Mouse (Mus musculus): ENCODE data around the gene Angptl2. TPM values are rescaled to one million over a fixed set of nuclear protein-coding genes. Genes with fewer than 3 reads are reported as not detected.

Angptl2 gene
- polyA plus RNA-seq, 1 experiment, result 6.4 TPM

GRCm38 (mm10) chr2:33234848-33235247 lies 19.0 kb downstream of the Angptl2 start:
- 44% methylated on average over 4 of the region's 4 CpGs for WGBS
- Histone ChIP-seq H3K4me3 (replicated peaks; ENCODE audit: insufficient read depth, low read depth, low read length) (no peak overlapping the region), H3K27ac (ENCODE audit: insufficient read depth, low read length) (peak overlapping the region; percentile 16; the same call in 1 of the 2 replicates), H3K27me3 (ENCODE audit: control insufficient read depth, insufficient read depth, low read length) (no peaks in the 10 kb centered on the region), H3K4me1 (ENCODE audit: control insufficient read depth, insufficient read depth, low read length) (peaks cover 31% of the 10 kb centered on the region)
- TF ChIP-seq POLR2A (IDR thresholded peaks at IDR 0.05; ENCODE audit: borderline replicate concordance, insufficient read depth, low read length), result no peak
- peak; percentile 42; the same call in 1 of the 2 replicates for TF ChIP-seq CTCF (IDR thresholded peaks at IDR 0.05; ENCODE audit: borderline replicate concordance, insufficient read depth, low read depth, low read length)
- peak; percentile 45 to 61 for DNase-seq

GRCm38 (mm10) chr2:33237581-33237980 lies 21.7 kb downstream of the Angptl2 start:
- Histone ChIP-seq H3K4me1 (ENCODE audit: control insufficient read depth, insufficient read depth, low read length) (peaks cover 29% of the 10 kb centered on the region), H3K4me3 (replicated peaks; ENCODE audit: insufficient read depth, low read depth, low read length) (no peak overlapping the region), H3K27me3 (ENCODE audit: control insufficient read depth, insufficient read depth, low read length) (no peaks in the 10 kb centered on the region), H3K27ac (ENCODE audit: insufficient read depth, low read length) (no peak overlapping the region)
- no peak for DNase-seq
- TF ChIP-seq CTCF (IDR thresholded peaks at IDR 0.05; ENCODE audit: borderline replicate concordance, insufficient read depth, low read depth, low read length) (no peak), POLR2A (IDR thresholded peaks at IDR 0.05; ENCODE audit: borderline replicate concordance, insufficient read depth, low read length) (no peak)
- 25% methylated on average over 6 of the region's 6 CpGs for WGBS

GRCm38 (mm10) chr2:33244880-33245279 lies 29.0 kb downstream of the Angptl2 start:
- peaks cover 25% of the 10 kb centered on the region for H3K4me1 ChIP-seq (ENCODE audit: control insufficient read depth, insufficient read depth, low read length)
- H3K27ac ChIP-seq (ENCODE audit: insufficient read depth, low read length), result no peak overlapping the region
- DNase-seq, result no peak
- no peak overlapping the region for H3K4me3 ChIP-seq (replicated peaks; ENCODE audit: insufficient read depth, low read depth, low read length)
- TF ChIP-seq POLR2A (IDR thresholded peaks at IDR 0.05; ENCODE audit: borderline replicate concordance, insufficient read depth, low read length) (no peak), CTCF (IDR thresholded peaks at IDR 0.05; ENCODE audit: borderline replicate concordance, insufficient read depth, low read depth, low read length) (no peak)
- H3K27me3 ChIP-seq (ENCODE audit: control insufficient read depth, insufficient read depth, low read length), result no peaks in the 10 kb centered on the region
- WGBS, result 81% methylated on average over 6 of the region's 6 CpGs

- no peak overlapping the region for H3K27ac ChIP-seq (ENCODE audit: insufficient read depth, low read length)
- no peak overlapping the region for H3K4me3 ChIP-seq (replicated peaks; ENCODE audit: insufficient read depth, low read depth, low read length)
- H3K4me1 ChIP-seq (ENCODE audit: control insufficient read depth, insufficient read depth, low read length), result peaks cover 24% of the 10 kb centered on the region
- H3K27me3 ChIP-seq (ENCODE audit: control insufficient read depth, insufficient read depth, low read length), result no peaks in the 10 kb centered on the region
- DNase-seq, result no peak
- no peak for TF ChIP-seq CTCF (IDR thresholded peaks at IDR 0.05; ENCODE audit: borderline replicate concordance, insufficient read depth, low read depth, low read length)
- TF ChIP-seq POLR2A (IDR thresholded peaks at IDR 0.05; ENCODE audit: borderline replicate concordance, insufficient read depth, low read length), result no peak
Observed at GRCm38 (mm10) chr2:33245350-33245749, 29.5 kb downstream of the Angptl2 start.

- no peak for TF ChIP-seq CTCF (IDR thresholded peaks at IDR 0.05; ENCODE audit: borderline replicate concordance, insufficient read depth, low read depth, low read length)
- TF ChIP-seq POLR2A (IDR thresholded peaks at IDR 0.05; ENCODE audit: borderline replicate concordance, insufficient read depth, low read length), result no peak
- Histone ChIP-seq H3K27me3 (ENCODE audit: control insufficient read depth, insufficient read depth, low read length) (no peaks in the 10 kb centered on the region), H3K4me1 (ENCODE audit: control insufficient read depth, insufficient read depth, low read length) (peaks cover 22% of the 10 kb centered on the region), H3K27ac (ENCODE audit: insufficient read depth, low read length) (0 out of 2 replicates have a peak overlapping the region, but pooled peaks have one; percentile 2), H3K4me3 (replicated peaks; ENCODE audit: insufficient read depth, low read depth, low read length) (no peak overlapping the region)
- 45% methylated on average over 5 of the region's 5 CpGs for WGBS
- DNase-seq, result peak in 1 of 2 experiments; percentile 53
Observed at GRCm38 (mm10) chr2:33246841-33247240, 31.0 kb downstream of the Angptl2 start.

GRCm38 (mm10) chr2:33248549-33248948 lies 32.7 kb downstream of the Angptl2 start:
- H3K4me3 ChIP-seq (replicated peaks; ENCODE audit: insufficient read depth, low read depth, low read length), result no peak overlapping the region
- peaks cover 22% of the 10 kb centered on the region for H3K4me1 ChIP-seq (ENCODE audit: control insufficient read depth, insufficient read depth, low read length)
- H3K27me3 ChIP-seq (ENCODE audit: control insufficient read depth, insufficient read depth, low read length), result no peaks in the 10 kb centered on the region
- DNase-seq, result no peak
- TF ChIP-seq POLR2A (IDR thresholded peaks at IDR 0.05; ENCODE audit: borderline replicate concordance, insufficient read depth, low read length) (no peak), CTCF (IDR thresholded peaks at IDR 0.05; ENCODE audit: borderline replicate concordance, insufficient read depth, low read depth, low read length) (no peak)
- no peak overlapping the region for H3K27ac ChIP-seq (ENCODE audit: insufficient read depth, low read length)
- WGBS, result 84% methylated on average over 7 of the region's 7 CpGs

- 75% methylated on average over 3 of the region's 3 CpGs for WGBS
Observed at GRCm38 (mm10) chr2:33249922-33250633, 34.2 kb downstream of the Angptl2 start.

GRCm38 (mm10) chr2:33252751-33253150 lies 36.9 kb downstream of the Angptl2 start:
- no peak for DNase-seq
- WGBS, result 88% methylated on average over 6 of the region's 6 CpGs
- Histone ChIP-seq H3K4me3 (replicated peaks; ENCODE audit: insufficient read depth, low read depth, low read length) (no peak overlapping the region), H3K27ac (ENCODE audit: insufficient read depth, low read length) (no peak overlapping the region), H3K27me3 (ENCODE audit: control insufficient read depth, insufficient read depth, low read length) (no peaks in the 10 kb centered on the region), H3K4me1 (ENCODE audit: control insufficient read depth, insufficient read depth, low read length) (peaks cover 22% of the 10 kb centered on the region)
- no peak for TF ChIP-seq POLR2A (IDR thresholded peaks at IDR 0.05; ENCODE audit: borderline replicate concordance, insufficient read depth, low read length)
- TF ChIP-seq CTCF (IDR thresholded peaks at IDR 0.05; ENCODE audit: borderline replicate concordance, insufficient read depth, low read depth, low read length), result no peak

More at GRCm38 (mm10) chr2:33249922-33250633, 34.2 kb downstream of the Angptl2 start:
- no peak for TF ChIP-seq CTCF (IDR thresholded peaks at IDR 0.05; ENCODE audit: borderline replicate concordance, insufficient read depth, low read depth, low read length)
- no peak for TF ChIP-seq POLR2A (IDR thresholded peaks at IDR 0.05; ENCODE audit: borderline replicate concordance, insufficient read depth, low read length)
- no peak overlapping the region for H3K27ac ChIP-seq (ENCODE audit: insufficient read depth, low read length)
- H3K27me3 ChIP-seq (ENCODE audit: control insufficient read depth, insufficient read depth, low read length), result no peaks in the 10 kb centered on the region
- no peak for DNase-seq
- peaks cover 33% of the 10 kb centered on the region for H3K4me1 ChIP-seq (ENCODE audit: control insufficient read depth, insufficient read depth, low read length)
- H3K4me3 ChIP-seq (replicated peaks; ENCODE audit: insufficient read depth, low read depth, low read length), result no peak overlapping the region

All from cerebellum, adult 2 months (tissue).